Mouse (Mus musculus): ENCODE measurements at regions not wholly inside any gene's neighbourhood (a gene's known extent, or its start where the extent isn't known, plus 50 kb on each side); places are given as distances from the start of the nearest gene placed in this dataset.

DNA sequence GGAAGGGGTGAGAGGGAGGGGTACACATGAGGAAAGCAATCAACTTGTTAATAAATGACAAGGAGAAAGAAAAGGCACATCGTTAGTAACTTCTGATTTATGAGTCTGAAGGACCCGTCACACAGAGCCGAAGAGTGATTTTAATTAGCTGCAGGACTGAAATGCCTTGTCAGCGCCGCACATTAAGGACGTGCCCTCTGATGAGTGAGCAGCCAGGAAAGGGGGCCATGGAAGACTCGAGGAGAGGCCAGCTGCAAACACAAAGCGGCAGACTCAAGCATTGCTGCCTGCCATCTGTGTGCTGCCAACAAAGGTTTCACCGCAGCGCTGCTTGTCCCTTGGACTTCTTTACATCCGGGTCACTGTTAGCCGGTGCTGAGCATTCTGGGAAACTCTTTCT is 184.8 kb upstream of the Fn1 start:
- no peak for DNase-seq (ENCODE audit: low spot score in 2 of 2)

- no peak for DNase-seq (ENCODE audit: low spot score in 2 of 2)
Measured at GRCm38 (mm10) chr1:71837039-71837648, 184.1 kb upstream of the Fn1 start.

DNA sequence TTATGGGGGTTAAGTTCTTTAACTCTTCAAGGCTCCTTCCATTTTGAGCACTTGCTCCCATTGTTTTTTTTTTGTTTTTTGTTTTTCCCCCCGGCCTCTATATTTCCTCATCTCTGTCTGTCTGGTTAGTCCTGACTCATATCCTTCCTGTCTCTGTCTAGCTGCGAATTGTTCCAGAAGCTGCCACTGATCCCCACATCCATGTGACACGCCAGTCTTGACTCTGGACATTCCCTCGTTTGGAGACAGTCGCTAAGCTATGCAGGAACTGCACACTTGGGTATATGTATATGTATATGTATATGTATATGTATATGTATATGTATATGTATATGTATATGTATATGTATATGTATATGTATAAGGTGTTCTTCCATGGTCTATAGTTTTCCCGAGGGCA is 177.4 kb upstream of the Fn1 start:
- no peak for DNase-seq (ENCODE audit: low spot score in 2 of 2)

DNA sequence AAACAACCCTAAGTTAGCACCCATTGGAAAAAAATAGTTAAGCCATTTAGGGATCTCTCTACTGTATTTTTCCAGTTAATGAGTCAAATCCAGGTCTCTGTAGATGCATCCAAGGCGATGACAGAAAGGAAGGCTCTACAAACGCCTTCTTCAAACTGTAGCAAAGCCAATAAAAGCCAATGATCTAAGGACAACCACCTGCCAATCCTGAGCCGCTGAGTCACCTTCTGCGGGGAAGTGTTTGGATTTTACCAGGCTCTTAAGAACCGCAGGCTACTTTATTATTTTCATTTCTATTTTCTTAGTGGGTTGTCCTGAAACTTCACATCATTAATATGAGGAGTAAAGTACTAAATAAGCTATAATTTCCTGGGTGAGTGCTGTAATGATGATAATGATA is 171.4 kb upstream of the Fn1 start:
- DNase-seq (ENCODE audit: low spot score in 2 of 2): no peak

- DNase-seq (ENCODE audit: low spot score in 2 of 2): no peak
Measured at GRCm38 (mm10) chr1:71822123-71822522, 169.1 kb upstream of the Fn1 start.

GRCm38 (mm10) chr1:71821099-71821498 is 168.1 kb upstream of the Fn1 start:
- DNase-seq (ENCODE audit: low spot score in 2 of 2): no peak

DNA sequence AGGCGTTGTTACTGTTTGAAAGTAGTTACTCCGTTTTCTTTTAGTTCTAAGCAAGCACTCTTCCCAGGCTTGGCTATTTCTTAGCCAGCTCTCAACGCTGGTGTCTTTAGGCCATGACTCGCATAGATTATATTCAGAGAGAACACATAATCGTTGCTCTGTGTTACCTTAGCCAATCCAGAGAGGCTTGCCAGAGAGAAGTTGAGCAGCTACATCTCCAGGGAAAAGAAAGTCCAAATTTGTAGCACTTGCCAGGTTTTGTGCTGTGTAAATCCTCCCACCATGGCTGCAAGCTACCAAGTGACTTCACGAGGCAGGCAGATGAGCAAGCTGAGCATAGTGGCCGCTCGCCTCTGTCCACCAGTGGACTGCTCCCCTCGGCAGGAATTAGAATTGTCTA is 163.3 kb upstream of the Fn1 start:
- no peak for DNase-seq (ENCODE audit: low spot score in 2 of 2)

DNA sequence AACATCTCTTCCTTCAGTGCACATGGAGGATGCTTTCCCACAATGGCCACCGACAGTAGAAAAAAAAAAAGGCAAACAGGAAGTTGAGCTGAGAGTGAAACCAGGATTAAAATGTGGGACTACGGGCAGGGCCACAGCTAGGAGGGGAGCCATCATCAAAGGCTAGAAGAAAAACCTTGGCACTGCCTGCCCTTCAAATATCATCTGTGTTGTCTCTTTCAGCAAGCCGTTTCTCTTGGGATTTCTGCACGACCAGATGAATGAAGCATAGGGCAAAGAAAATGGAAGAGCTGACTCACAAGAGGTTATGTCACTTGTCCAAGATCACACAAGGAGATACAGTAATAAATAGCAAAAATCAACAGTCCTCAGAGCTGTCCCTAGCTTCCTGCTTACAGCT is 161.1 kb upstream of the Fn1 start:
- DNase-seq (ENCODE audit: low spot score in 2 of 2): no peak

GRCm38 (mm10) chr1:71812171-71812695 is 159.2 kb upstream of the Fn1 start:
- DNase-seq (ENCODE audit: low spot score in 2 of 2): no peak

DNA sequence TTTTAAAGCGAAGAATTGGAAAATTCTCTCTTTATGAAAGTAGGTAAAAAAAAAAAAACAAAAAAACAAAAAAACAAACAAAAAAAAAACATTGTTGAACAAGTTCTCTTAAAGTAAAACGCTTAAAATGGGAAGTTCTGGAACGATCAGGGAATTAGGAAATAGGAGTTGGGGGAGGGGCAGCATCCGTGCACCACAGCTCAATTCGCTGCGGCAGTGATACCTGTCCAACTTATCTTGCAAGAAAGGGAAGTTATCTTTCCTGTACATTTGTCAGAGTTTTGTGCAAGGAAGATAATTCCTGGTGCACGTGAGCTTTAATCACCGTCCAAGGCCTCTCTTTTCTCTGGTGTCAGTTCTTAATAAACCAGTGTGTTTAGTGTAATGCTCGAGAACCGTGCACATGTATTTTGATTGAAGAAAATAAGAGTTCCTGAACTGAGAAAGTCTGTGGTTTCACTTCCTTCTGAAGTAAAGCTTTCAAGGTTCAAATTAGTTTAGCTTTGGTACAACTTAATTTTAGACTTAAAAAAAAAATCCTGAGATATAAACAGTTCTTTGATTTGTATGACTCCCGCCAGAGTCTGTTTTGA is 158.3 kb upstream of the Fn1 start:
- no peak for DNase-seq (ENCODE audit: low spot score in 2 of 2)

DNA sequence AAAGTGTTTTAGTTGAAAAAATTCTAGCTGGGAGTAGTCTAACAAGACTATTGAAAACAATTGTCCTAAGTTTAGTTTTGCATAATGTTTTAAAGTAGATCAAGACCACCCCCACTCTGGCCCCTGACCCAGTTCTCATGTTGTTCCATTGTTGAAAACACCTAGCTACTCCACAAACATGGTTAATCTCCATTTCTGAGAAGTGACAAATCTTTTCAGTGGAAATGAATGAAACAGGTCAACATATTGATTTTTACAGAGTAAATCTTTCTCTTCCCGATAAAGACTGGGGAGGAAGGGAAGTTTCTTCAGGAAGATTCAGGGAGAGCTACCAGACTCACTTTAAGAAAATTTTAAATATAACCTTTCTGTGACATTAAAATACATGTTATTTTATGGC is 155.0 kb upstream of the Fn1 start:
- no peak for DNase-seq (ENCODE audit: low spot score in 2 of 2)

- DNase-seq (ENCODE audit: low spot score in 2 of 2): no peak
Measured at GRCm38 (mm10) chr1:71807586-71807985, 154.6 kb upstream of the Fn1 start.

DNA sequence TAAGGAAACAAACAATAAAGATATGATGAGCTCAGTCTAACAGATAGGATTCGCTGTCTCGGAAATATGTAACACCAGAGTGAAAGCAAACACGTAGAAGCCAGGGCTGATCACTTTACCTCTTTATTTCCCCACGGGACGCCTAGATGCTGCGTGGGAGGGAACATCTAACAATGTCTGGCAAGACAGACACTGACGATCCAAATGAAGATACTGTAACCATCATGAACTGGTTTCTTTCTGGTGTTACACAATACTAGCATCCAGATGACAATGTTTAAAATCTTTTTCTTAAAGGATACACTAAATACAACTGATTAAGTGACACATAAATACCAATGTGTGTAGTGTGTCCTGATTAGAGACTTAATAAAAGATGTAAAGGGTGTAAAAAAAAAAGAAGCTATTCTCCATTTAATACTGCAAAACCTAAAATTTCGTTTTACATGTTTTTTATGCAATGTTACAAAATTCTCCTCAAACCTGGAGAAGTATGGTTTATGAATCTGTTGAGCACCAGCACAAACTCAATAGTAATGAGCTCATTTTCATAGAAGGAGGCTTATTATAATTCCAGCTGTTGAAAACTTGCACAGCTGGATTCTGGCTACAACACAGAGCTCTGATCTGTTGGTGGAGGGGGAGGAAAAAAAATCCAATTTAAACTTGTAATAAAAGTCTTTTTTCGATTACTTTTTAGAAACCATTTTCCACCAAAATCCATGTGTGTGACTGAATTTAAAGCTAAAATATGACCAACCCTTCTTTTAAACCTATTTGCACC is 148.5 kb upstream of the Fn1 start:
- no peak for DNase-seq (ENCODE audit: low spot score in 2 of 2)

DNA sequence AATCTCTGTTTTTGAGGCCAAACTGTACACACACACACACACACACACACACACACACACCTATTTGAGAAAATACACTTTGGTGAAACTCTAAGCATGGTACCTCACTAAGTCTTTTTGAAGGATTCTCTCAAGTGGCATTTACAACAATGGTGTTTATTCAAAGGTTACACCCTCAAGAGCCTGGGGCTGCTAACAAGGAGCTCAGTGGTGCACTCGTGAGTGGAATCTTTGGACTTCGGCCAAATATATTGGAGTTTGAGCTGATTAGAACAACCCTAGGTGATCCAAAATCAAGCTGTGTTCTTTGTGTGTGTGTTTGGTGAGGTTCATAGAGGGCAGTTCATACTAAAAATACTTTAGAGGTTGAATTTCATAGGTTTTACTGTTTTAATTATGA is 147.6 kb upstream of the Fn1 start:
- no peak for DNase-seq (ENCODE audit: low spot score in 2 of 2)

DNA sequence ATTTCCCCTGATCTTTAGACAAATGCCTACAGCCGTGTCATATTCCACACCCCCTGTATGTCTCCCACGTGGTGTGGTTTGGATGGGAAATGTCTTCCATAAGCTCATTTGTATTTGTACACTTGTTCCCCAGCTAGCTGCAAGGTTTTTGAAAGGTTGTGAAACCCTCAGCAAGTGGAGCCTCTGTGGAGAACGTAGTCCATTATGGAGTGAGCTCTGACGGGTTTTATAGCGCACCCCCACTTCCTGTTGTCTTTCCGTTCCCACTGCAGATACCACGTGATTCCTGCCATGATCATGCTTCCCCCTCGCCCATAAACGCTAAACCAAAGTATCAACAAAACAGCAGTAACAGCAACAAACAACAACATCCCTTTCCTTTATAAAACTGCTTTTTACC is 145.6 kb upstream of the Fn1 start:
- DNase-seq (ENCODE audit: low spot score in 2 of 2): no peak

GRCm38 (mm10) chr1:71788408-71788807 is 135.4 kb upstream of the Fn1 start:
- DNase-seq (ENCODE audit: low spot score in 2 of 2): no peak

DNA sequence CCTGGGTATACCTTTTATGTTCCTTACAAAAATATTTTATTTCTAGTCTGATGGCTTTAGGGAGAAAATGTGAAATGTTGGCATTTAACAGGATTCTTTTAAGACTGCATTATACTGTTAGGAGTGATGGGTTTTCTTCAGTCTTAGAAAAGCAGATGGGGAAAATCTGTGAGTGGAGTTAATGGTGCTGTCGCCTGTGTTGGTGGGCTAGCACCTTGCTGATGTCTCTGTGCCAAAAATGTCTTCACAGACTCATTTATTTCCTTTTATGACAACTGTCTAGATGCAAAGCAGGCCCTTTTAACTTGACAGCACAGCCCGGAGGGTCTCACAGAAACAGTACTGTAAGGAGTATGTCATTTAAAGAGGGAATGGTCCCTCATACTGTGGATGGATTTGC is 131.9 kb upstream of the Fn1 start:
- no peak for DNase-seq (ENCODE audit: low spot score in 2 of 2)

DNA sequence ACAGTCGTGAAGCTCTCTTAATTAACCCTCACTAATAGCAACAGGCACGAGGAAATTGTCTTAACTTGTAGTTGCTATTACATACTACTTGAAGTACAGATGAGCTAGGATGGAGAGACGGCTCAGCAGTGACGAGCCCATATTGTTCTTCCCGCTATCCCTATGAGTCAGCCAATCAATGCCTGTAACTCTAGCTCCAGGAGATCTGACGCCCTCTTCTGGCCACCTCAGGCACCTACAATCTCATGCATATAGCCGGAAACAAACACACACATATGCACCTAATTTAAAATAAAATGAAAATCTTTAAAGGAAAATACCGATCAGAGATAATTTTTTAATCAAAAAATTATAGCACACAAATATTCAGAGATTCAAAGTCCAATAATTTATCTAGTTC is 125.3 kb upstream of the Fn1 start:
- no peak for DNase-seq (ENCODE audit: low spot score in 2 of 2)

- DNase-seq (ENCODE audit: low spot score in 2 of 2): no peak
Measured at GRCm38 (mm10) chr1:71775865-71776501, 123.0 kb upstream of the Fn1 start.

- no peak for DNase-seq (ENCODE audit: low spot score in 2 of 2)
Measured at GRCm38 (mm10) chr1:71772526-71772925, 119.5 kb upstream of the Fn1 start.

DNA sequence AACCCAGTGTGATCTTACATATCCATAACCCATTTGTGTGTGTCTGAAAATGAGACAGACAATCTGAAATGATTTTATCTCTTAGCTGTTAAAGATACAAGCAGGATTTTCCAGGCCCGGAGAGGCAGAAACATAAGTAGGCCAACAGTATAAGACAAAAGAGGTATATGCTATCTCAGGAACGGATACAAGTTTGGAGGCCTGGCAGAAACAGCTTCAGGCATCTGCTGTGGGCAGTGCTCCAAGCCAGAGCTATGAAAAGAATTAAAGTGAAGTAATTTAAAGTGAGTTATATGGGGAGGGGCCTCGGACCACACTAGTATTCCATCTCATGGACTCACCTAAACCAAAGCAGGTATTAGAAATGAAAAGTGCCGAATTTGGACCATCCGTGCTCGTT is 118.8 kb upstream of the Fn1 start:
- no peak for DNase-seq (ENCODE audit: low spot score in 2 of 2)

DNA sequence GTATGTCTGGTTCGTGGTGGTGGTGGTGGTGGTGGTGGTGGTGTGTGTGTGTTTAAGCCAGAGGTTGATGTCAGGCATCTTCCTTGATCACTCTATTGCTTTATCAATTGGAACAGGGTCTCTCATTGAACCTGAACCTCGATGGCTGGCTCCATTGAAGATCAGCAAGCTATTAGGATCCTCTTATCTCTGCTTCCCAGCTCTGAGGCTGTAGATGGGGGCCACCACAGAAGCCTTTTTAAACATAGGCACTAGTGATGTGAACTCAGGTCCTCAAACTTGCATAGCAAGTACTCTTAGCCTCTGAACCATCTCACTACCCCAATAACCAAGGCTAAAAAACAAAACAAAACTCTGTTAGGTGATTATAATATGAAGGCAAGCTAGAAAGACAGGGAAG is 116.6 kb upstream of the Fn1 start:
- no peak for DNase-seq (ENCODE audit: low spot score in 2 of 2)

GRCm38 (mm10) chr1:71767705-71768104 is 114.7 kb upstream of the Fn1 start:
- DNase-seq (ENCODE audit: low spot score in 2 of 2): no peak
